Mouse (Mus musculus): ENCODE measurements around the gene D630023F18Rik. TPM values are rescaled to one million over a fixed set of nuclear protein-coding genes. Genes with fewer than 3 reads are reported as not detected.

Gene D630023F18Rik
- not detected for polyA plus RNA-seq (2017; shearing (Covaris generic))

DNA sequence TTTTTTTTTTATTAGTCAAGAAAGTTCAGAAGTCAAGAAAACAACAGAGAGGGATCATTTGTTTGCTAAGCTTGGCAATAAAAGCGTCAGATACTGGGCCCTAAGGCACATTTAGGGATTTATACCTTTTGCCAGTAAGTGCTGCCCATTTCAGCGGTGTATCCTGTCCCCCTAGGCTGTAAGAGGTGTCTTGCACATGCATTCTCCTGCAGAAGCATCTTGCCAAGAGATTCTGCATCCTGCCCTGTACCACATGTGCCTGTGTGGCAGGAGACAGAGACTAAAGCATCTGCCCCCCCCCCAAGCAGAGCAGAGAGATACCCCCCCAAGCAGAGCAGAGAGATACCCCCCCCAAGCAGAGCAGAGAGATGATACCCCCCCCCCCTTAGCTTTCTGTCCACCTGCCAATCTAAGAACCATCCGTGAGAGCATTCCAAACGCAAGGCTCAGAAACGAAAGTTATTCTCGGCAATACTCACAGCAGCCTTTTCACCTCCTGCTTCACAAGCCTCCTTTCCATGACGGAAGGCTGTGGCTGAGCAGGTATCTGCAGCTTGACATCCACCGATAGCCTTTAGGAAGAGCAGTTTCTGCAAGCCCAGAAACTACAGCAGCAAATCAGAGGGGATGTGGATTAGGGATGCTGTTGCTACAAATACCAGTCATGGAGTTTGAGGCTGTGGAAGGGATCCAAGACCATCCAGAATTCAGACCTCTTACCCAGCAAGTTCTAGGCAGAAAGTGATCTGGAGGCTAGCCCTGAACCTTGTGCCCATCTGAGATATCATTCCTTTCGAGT, at the start of gene D630023F18Rik:
TSS of gene D630023F18Rik (minus strand) at position 641 of the 799 bp plus-strand sequence.

GRCm38 (mm10) chr1:65119438-65119837, 3.6 kb downstream of the D630023F18Rik start, which contains the start of gene Gm28845:
Gene Gm28845, minus strand, starts transcription at chr1:65119558.

GRCm38 (mm10) chr1:65103273-65103672, 19.7 kb downstream of the D630023F18Rik start, which contains the start of gene Cryga:
Gene Cryga, minus strand, starts transcription at chr1:65103373.

DNA sequence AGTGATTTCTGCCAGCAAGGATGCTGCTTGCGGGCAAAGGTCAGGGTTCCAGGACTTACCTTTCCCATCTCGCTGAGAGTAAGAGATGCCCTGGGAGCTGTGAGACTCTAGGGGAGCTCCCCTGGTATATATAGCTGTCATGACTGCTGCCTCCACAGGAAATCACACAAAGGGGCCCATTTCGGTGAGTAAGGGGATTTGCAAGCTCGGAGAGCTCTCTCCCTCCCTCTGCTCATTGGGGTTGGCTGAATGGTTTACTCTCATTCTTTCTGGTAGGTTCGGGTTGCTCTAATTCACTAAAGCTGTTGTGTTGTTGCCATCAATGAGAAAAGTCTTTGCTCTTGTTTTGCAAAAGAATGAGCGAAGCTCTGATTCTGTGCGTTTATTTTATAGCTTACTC, 40.8 kb downstream of the D630023F18Rik start, which contains the start of gene Crygb:
TSS of gene Crygb (minus strand) at position 101 of the 400 bp plus-strand sequence.

GRCm38 (mm10) chr1:65073589-65073988, 49.4 kb downstream of the D630023F18Rik start, which contains the start of gene Crygc:
Gene Crygc, minus strand, starts transcription at chr1:65073689.

DNA sequence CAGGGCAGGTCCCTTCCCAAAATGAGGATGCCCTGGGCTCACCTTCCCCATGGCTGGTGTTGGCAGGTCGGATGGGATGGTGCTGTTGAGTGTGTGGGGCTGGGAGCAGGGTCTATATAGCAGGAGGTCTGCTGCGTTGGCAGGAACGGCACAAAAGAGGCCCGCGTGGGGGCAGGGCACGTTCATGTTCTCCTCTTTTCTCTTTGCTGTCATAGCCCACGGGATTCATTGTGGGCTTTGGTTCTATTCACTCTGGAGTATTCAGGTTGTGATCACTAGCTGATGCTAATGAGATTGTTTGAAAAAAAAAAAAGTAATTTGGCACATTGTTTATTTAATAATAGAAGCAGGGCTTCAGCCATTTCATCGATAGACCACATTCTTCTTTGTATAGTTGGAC, 59.7 kb downstream of the D630023F18Rik start, which contains the start of gene Crygd:
TSS of gene Crygd (minus strand) at position 101 of the 400 bp plus-strand sequence.

Other genes starting within 250 kb of the D630023F18Rik start
- 37.8 TPM for gene Plekhm3, start 166.4 kb downstream of the D630023F18Rik start, polyA plus RNA-seq (2017; shearing (Covaris generic))
- gene Akr1cl, start 90.5 kb downstream of the D630023F18Rik start, polyA plus RNA-seq (2017; shearing (Covaris generic)): not detected
- gene Cryge, start 72.1 kb downstream of the D630023F18Rik start, polyA plus RNA-seq (2017; shearing (Covaris generic)): not detected
- gene Crygd, start 59.8 kb downstream of the D630023F18Rik start, polyA plus RNA-seq (2017; shearing (Covaris generic)): not detected
- not detected for gene Crygc, start 49.5 kb downstream of the D630023F18Rik start, polyA plus RNA-seq (2017; shearing (Covaris generic))
- gene Crygb, start 40.9 kb downstream of the D630023F18Rik start, polyA plus RNA-seq (2017; shearing (Covaris generic)): not detected
- not detected for gene Cryga, start 19.8 kb downstream of the D630023F18Rik start, polyA plus RNA-seq (2017; shearing (Covaris generic))
- gene Gm28845, start 3.7 kb downstream of the D630023F18Rik start, polyA plus RNA-seq (2017; shearing (Covaris generic)): not detected
- gene Idh1, start 63.3 kb upstream of the D630023F18Rik start, polyA plus RNA-seq (2017; shearing (Covaris generic)): 3.2 TPM
- gene Pikfyve, start 63.5 kb upstream of the D630023F18Rik start, polyA plus RNA-seq (2017; shearing (Covaris generic)): 18.0 TPM
- not detected for gene Pth2r, start 158.8 kb upstream of the D630023F18Rik start, polyA plus RNA-seq (2017; shearing (Covaris generic))